Mouse (Mus musculus): ENCODE data around the gene Narf. TPM values are rescaled to one million over a fixed set of nuclear protein-coding genes. Genes with fewer than 3 reads are reported as not detected.
A peak's percentile ranks its signal among the peaks of the same experiment; 100 is the strongest.

The Narf gene
- polyA plus RNA-seq, 1 experiment from 2014 or later, result 70.9 TPM

- Histone ChIP-seq H3K4me2 (replicated peaks; ENCODE audit: low read depth, low read length) (peak within 1 kb of the TSS; percentile 86), H3K4me1 (ENCODE audit: insufficient read depth, low read length) (peaks cover 7% of the 10 kb centered on the region; the same call in 1 of the 2 replicates), H3K4me3 (ENCODE audit: low read length) (peak within 1 kb of the TSS; percentile 86), H3K9me3 (ENCODE audit: low read length) (no peaks in the 10 kb centered on the region), H3K36me3 (ENCODE audit: insufficient read depth, low read length) (peaks cover 10% of the 10 kb centered on the region; the same call in 1 of the 2 replicates), H3K27ac (ENCODE audit: low read length) (peak within 1 kb of the TSS; percentile 88), H3K9ac (replicated peaks; ENCODE audit: low read length) (peak within 1 kb of the TSS; percentile 80), H3K27me3 (ENCODE audit: insufficient read depth, low read length) (no peaks in the 10 kb centered on the region)
- ATAC-seq (ENCODE audit: low FRiP score, low TSS enrichment), result peak; percentile 99
- WGBS, result under 1% methylated on average over 69 of the region's 70 CpGs
Measured at GRCm38 (mm10) chr11:121204161-121205006, 32.7 kb upstream of the Narf start, which contains the start of the genes Hexdc and Ogfod3. Hexdc (plus strand) TSS chr11:121204433. Ogfod3 (minus strand) TSS chr11:121204711.

GRCm38 (mm10) chr11:121216831-121217230, 20.2 kb upstream of the Narf start:
- H3K27ac ChIP-seq (ENCODE audit: low read length), result no peak overlapping the region

GRCm38 (mm10) chr11:121219776-121220175, 17.3 kb upstream of the Narf start:
- whole genome bisulfite sequencing, result 91% methylated on average over 11 of the region's 11 CpGs
- Histone ChIP-seq H3K4me1 (ENCODE audit: insufficient read depth, low read length) (no peaks in the 10 kb centered on the region), H3K27ac (ENCODE audit: low read length) (no peak overlapping the region), H3K4me2 (replicated peaks; ENCODE audit: low read depth, low read length) (no peak overlapping the region), H3K9ac (replicated peaks; ENCODE audit: low read length) (no peak overlapping the region), H3K27me3 (ENCODE audit: insufficient read depth, low read length) (no peaks in the 10 kb centered on the region), H3K36me3 (ENCODE audit: insufficient read depth, low read length) (peaks cover 58% of the 10 kb centered on the region), H3K4me3 (ENCODE audit: low read length) (no peak overlapping the region), H3K9me3 (ENCODE audit: low read length) (no peaks in the 10 kb centered on the region)
- no peak for ATAC-seq (ENCODE audit: low FRiP score, low TSS enrichment)

More at GRCm38 (mm10) chr11:121216831-121217230, 20.2 kb upstream of the Narf start:
- 92% methylated on average over 3 of the region's 3 CpGs for WGBS
- no peak for ATAC-seq (ENCODE audit: low FRiP score, low TSS enrichment)
- peaks cover 32% of the 10 kb centered on the region for H3K36me3 ChIP-seq (ENCODE audit: insufficient read depth, low read length)
- H3K9ac ChIP-seq (replicated peaks; ENCODE audit: low read length), result no peak overlapping the region
- H3K27me3 ChIP-seq (ENCODE audit: insufficient read depth, low read length), result no peaks in the 10 kb centered on the region
- no peak overlapping the region for H3K4me3 ChIP-seq (ENCODE audit: low read length)
- no peaks in the 10 kb centered on the region for H3K4me1 ChIP-seq (ENCODE audit: insufficient read depth, low read length)
- H3K4me2 ChIP-seq (replicated peaks; ENCODE audit: low read depth, low read length), result no peak overlapping the region
- no peaks in the 10 kb centered on the region for H3K9me3 ChIP-seq (ENCODE audit: low read length)

GRCm38 (mm10) chr11:121220771-121221170, 16.3 kb upstream of the Narf start:
- WGBS, result 88% methylated on average over 5 of the region's 5 CpGs
- Histone ChIP-seq H3K4me3 (ENCODE audit: low read length) (no peak overlapping the region), H3K27ac (ENCODE audit: low read length) (no peak overlapping the region), H3K27me3 (ENCODE audit: insufficient read depth, low read length) (no peaks in the 10 kb centered on the region), H3K4me2 (replicated peaks; ENCODE audit: low read depth, low read length) (no peak overlapping the region), H3K9me3 (ENCODE audit: low read length) (no peaks in the 10 kb centered on the region), H3K36me3 (ENCODE audit: insufficient read depth, low read length) (peaks cover 65% of the 10 kb centered on the region), H3K9ac (replicated peaks; ENCODE audit: low read length) (no peak overlapping the region), H3K4me1 (ENCODE audit: insufficient read depth, low read length) (no peaks in the 10 kb centered on the region)
- no peak for ATAC-seq (ENCODE audit: low FRiP score, low TSS enrichment)

- Histone ChIP-seq H3K27me3 (ENCODE audit: insufficient read depth, low read length) (no peaks in the 10 kb centered on the region), H3K9ac (replicated peaks; ENCODE audit: low read length) (no peak overlapping the region), H3K27ac (ENCODE audit: low read length) (no peak overlapping the region), H3K4me3 (ENCODE audit: low read length) (no peak overlapping the region), H3K4me1 (ENCODE audit: insufficient read depth, low read length) (no peaks in the 10 kb centered on the region), H3K36me3 (ENCODE audit: insufficient read depth, low read length) (peaks cover 70% of the 10 kb centered on the region), H3K9me3 (ENCODE audit: low read length) (no peaks in the 10 kb centered on the region), H3K4me2 (replicated peaks; ENCODE audit: low read depth, low read length) (no peak overlapping the region)
- 92% methylated on average over 6 of the region's 6 CpGs for WGBS
- no peak for ATAC-seq (ENCODE audit: low FRiP score, low TSS enrichment)
Measured at GRCm38 (mm10) chr11:121221321-121222010, 15.6 kb upstream of the Narf start.

- no peaks in the 10 kb centered on the region for H3K9me3 ChIP-seq (ENCODE audit: low read length)
- peaks cover 33% of the 10 kb centered on the region for H3K36me3 ChIP-seq (ENCODE audit: insufficient read depth, low read length)
- H3K27ac ChIP-seq (ENCODE audit: low read length), result peak overlapping the region; percentile 87
- WGBS, result 18% methylated on average over 21 of the region's 21 CpGs
- H3K4me3 ChIP-seq (ENCODE audit: low read length), result peak overlapping the region; percentile 77
- H3K4me1 ChIP-seq (ENCODE audit: insufficient read depth, low read length), result peaks cover 17% of the 10 kb centered on the region
- peak overlapping the region; percentile 82 for H3K4me2 ChIP-seq (replicated peaks; ENCODE audit: low read depth, low read length)
- ATAC-seq (ENCODE audit: low FRiP score, low TSS enrichment), result no peak
- H3K27me3 ChIP-seq (ENCODE audit: insufficient read depth, low read length), result no peaks in the 10 kb centered on the region
- peak overlapping the region; percentile 75 for H3K9ac ChIP-seq (replicated peaks; ENCODE audit: low read length)
Measured at GRCm38 (mm10) chr11:121228129-121229017, 8.7 kb upstream of the Narf start.

GRCm38 (mm10) chr11:121229018-121229439, 8.0 kb upstream of the Narf start, which contains the start of gene Cybc1:
Cybc1 (minus strand) TSS chr11:121229322.
- peak within 1 kb of the TSS; percentile 87 for H3K27ac ChIP-seq (ENCODE audit: low read length)
- peak within 1 kb of the TSS; percentile 77 for H3K4me3 ChIP-seq (ENCODE audit: low read length)
- peak within 1 kb of the TSS; percentile 82 for H3K4me2 ChIP-seq (replicated peaks; ENCODE audit: low read depth, low read length)
- peak; percentile 94 for ATAC-seq (ENCODE audit: low FRiP score, low TSS enrichment)
- H3K27me3 ChIP-seq (ENCODE audit: insufficient read depth, low read length), result no peaks in the 10 kb centered on the region
- no peaks in the 10 kb centered on the region for H3K9me3 ChIP-seq (ENCODE audit: low read length)
- peaks cover 17% of the 10 kb centered on the region for H3K4me1 ChIP-seq (ENCODE audit: insufficient read depth, low read length)
- H3K36me3 ChIP-seq (ENCODE audit: insufficient read depth, low read length), result peaks cover 27% of the 10 kb centered on the region
- H3K9ac ChIP-seq (replicated peaks; ENCODE audit: low read length), result peak within 1 kb of the TSS; percentile 75
- under 1% methylated on average over 23 of the region's 23 CpGs for WGBS

GRCm38 (mm10) chr11:121231191-121231590, 5.9 kb upstream of the Narf start:
- Histone ChIP-seq H3K4me1 (ENCODE audit: insufficient read depth, low read length) (peaks cover 22% of the 10 kb centered on the region), H3K27me3 (ENCODE audit: insufficient read depth, low read length) (no peaks in the 10 kb centered on the region), H3K4me2 (replicated peaks; ENCODE audit: low read depth, low read length) (no peak overlapping the region), H3K9ac (replicated peaks; ENCODE audit: low read length) (no peak overlapping the region), H3K36me3 (ENCODE audit: insufficient read depth, low read length) (peaks cover 7% of the 10 kb centered on the region; the same call in 1 of the 2 replicates), H3K27ac (ENCODE audit: low read length) (no peak overlapping the region), H3K9me3 (ENCODE audit: low read length) (no peaks in the 10 kb centered on the region), H3K4me3 (ENCODE audit: low read length) (no peak overlapping the region)
- WGBS, result 84% methylated on average over 4 of the region's 4 CpGs
- ATAC-seq (ENCODE audit: low FRiP score, low TSS enrichment), result no peak
